Mouse (Mus musculus): ENCODE measurements around the gene Ccnt1. TPM values are rescaled to one million over a fixed set of nuclear protein-coding genes. Genes with fewer than 3 reads are reported as not detected.
"Not testable (repeated sequence)": the region's sequence is repeated elsewhere in the genome, so short reads cannot be mapped to it uniquely, and the experiment has no call there.

The Ccnt1 gene
- polyA plus RNA-seq, 1 experiment from 2014 or later, result 56.3 TPM

DNA sequence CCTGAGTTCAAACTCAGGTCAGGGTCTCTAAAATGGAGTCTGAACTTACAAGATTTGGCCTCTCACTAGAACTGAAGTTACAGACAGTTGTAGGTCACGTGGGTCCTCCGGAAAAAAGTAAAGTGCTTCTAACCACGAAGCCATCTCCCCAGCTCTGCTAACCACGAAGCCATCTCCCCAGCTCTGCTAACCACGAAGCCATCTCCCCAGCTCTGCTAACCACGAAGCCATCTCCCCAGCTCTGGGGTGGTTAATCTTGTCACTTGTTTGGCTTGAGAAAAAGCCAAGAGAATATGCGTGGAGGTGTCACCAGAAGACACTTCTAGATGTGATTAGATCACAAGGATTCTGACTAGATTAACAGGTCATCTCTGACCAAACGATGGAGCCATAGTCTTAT is 56.6 kb downstream of the Ccnt1 start:
- Histone ChIP-seq H3K9ac (no peak overlapping the region), H3K4me1 (peaks cover 14% of the 10 kb centered on the region), H3K9me3 (no peaks in the 10 kb centered on the region), H3K4me3 (no peak overlapping the region), H3K4me2 (no peak overlapping the region), H3K27me3 (no peaks in the 10 kb centered on the region), H3K27ac (no peak overlapping the region), H3K36me3 (peaks cover 9% of the 10 kb centered on the region)
- WGBS, result 78% methylated on average over 8 of the region's 8 CpGs
- ATAC-seq (ENCODE audit: borderline replicate concordance, extremely low read depth, low FRiP score, low TSS enrichment), result no peak

DNA sequence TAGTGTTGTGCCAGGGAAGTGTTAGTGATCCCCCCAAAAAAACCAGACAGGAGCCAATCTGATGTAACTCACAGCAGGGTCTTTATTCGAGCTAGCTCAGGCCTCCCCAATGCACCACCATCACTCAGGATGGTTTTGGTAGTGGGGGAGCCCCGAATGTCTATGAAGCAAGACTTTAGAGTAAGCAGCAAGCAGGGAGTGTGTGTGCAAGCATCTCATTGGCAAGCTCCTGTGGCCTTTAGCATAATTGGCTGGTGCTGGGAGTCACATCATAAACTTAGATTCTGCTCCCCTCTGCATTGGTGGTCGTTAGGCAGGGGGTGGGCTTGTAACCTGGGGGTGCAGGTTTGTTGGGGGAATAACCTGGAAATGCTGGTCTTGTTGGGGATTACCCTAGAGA is 57.0 kb downstream of the Ccnt1 start:
- not testable (repeated sequence) for H3K27ac ChIP-seq; H3K4me3 ChIP-seq; H3K9me3 ChIP-seq; ATAC-seq (ENCODE audit: borderline replicate concordance, extremely low read depth, low FRiP score, low TSS enrichment); H3K36me3 ChIP-seq; H3K27me3 ChIP-seq; H3K9ac ChIP-seq; H3K4me2 ChIP-seq
- WGBS, result 54% methylated on average over 3 of the region's 3 CpGs
- H3K4me1 ChIP-seq, result peaks cover 14% of the 10 kb centered on the region

DNA sequence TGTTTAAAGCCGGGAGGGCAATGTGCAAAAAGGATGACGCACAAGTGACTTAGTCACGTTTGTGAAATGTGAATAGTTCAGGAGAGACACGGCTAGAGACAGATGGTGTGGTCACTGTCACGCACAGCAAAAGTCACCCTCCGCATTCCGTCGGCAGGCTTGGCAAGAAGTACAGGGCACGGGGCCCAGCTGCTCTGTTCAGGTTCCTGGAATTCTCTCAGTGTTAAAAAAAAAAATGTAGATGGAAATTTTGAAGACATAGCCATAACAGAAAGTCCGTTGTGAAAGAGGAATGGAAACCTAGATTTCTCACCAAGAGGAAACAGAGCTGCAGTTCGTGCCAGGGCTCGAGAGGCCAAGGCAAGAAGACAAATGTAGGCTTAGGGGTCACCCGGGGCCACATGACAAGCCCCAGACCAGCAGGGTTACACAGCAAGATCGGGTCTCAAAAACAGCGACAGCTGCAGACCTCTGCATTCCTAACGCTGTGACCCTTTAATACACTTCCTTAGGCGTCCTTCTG is 57.9 kb downstream of the Ccnt1 start:
- Histone ChIP-seq H3K4me1 (peaks cover 14% of the 10 kb centered on the region), H3K9me3 (no peaks in the 10 kb centered on the region), H3K36me3 (peaks cover 2% of the 10 kb centered on the region; the same call in 1 of the 2 replicates), H3K4me2 (0 out of 2 replicates have a peak overlapping the region, but pooled peaks have one; percentile 4), H3K27ac (no peak overlapping the region), H3K4me3 (no peak overlapping the region), H3K9ac (no peak overlapping the region), H3K27me3 (no peaks in the 10 kb centered on the region)
- ATAC-seq (ENCODE audit: borderline replicate concordance, extremely low read depth, low FRiP score, low TSS enrichment), result 0 out of 2 replicates have a peak, but pooled peaks have one; percentile 41
- WGBS, result 23% methylated on average over 17 of the region's 17 CpGs

DNA sequence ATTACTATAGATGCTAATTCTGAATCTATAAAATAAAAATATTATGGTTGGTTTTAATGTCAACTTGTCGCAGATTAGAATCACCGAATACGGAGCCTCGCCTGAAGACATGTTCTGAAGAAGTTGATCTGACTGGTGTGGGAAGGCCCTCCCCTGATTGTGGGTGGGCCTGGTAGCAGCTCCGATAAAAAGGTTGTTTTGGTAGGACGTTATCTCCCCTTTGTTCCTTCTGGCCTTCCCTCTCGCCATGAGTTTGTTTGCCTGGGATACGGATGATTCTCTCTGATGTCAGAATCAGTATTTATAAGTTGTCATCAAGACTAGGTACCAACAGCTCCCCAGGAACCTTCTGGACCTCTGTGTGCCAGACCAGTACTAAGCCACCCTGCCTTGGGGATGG is 58.5 kb downstream of the Ccnt1 start:
- Histone ChIP-seq H3K9me3 (no peaks in the 10 kb centered on the region), H3K27me3 (no peaks in the 10 kb centered on the region), H3K4me3 (no peak overlapping the region), H3K36me3 (no peaks in the 10 kb centered on the region), H3K4me2 (no peak overlapping the region), H3K27ac (no peak overlapping the region), H3K4me1 (peaks cover 14% of the 10 kb centered on the region), H3K9ac (no peak overlapping the region)
- WGBS, result 46% methylated on average over 8 of the region's 8 CpGs
- no peak for ATAC-seq (ENCODE audit: borderline replicate concordance, extremely low read depth, low FRiP score, low TSS enrichment)

DNA sequence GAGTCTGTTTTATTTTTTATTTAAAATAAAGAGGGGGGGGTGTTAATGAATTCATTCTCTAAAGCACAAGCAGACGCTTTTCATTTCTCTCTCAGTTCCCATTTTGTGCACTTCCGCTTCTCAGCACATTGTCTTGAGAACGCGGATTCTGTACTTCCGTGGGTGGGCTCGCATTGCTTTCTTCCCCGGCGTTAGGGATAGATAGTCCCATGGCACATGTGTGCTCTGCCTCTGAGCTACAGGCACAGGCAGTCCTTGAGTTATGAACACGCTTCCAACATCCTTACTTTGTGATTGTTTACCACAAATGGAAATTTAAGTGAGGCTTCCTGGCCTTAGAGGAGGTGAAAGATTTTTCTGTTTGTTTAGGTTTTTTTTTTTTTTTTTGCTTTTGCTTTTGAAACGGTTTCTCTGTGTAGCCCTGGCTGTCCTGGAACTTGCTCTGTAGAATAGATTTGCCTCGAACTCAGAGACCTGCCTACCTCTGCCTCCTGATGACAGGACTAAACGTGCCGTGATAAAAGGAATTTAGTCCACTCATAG is 59.3 kb downstream of the Ccnt1 start:
- Histone ChIP-seq H3K9me3 (no peaks in the 10 kb centered on the region), H3K4me3 (no peak overlapping the region), H3K4me1 (peaks cover 14% of the 10 kb centered on the region), H3K36me3 (no peaks in the 10 kb centered on the region), H3K9ac (no peak overlapping the region), H3K27me3 (no peaks in the 10 kb centered on the region), H3K27ac (no peak overlapping the region), H3K4me2 (peak overlapping the region; percentile 0; the same call in 1 of the 2 replicates)
- no peak for ATAC-seq (ENCODE audit: borderline replicate concordance, extremely low read depth, low FRiP score, low TSS enrichment)
- 54% methylated on average over 13 of the region's 13 CpGs for WGBS

DNA sequence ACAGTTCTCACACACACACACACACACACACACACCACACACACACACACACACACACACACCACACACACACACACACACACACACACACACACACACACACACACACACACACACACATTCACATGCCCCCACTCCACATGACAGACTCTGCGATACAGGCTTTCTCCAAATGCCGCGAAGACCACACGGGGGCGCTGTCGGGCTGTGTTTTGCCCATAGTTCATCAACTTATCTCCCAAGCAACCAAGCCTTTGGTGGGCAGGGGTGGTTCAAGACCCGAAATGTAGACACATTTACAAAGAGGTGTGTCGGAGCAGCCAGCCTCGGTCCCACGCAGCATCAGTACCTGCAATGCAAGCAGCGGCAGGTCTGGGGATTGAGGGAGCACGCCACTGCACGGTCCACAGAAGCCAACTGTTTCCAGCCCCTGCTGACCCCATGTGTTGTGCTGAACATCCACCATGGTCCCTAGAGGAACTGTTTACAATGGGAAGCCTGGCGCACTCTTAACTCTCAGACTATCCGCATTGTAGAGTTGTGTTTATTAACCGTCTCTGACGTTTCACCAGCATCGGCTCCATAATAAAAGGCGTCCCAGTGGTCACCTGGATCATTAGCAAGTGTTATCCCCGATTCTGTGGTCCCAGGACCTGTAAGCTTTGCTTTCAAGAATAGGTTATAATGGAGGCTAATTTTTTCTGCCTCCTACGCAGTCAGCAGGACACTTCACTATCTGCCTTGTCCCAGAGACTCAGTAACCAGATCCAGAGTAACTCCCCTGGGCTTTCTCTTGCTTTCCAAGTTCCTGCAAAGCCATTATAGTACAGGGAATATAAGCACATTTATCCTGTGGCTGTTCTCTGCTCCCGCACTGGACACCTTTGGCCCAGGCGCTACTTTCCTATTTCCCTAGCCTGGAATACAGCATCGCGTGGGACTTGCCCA is 60.0 kb downstream of the Ccnt1 start:
- peaks cover 14% of the 10 kb centered on the region for H3K4me1 ChIP-seq
- H3K27me3 ChIP-seq, result no peaks in the 10 kb centered on the region
- peak overlapping the region; percentile 21; the same call in 1 of the 2 replicates for H3K4me3 ChIP-seq
- H3K36me3 ChIP-seq, result no peaks in the 10 kb centered on the region
- 0 out of 2 replicates have a peak overlapping the region, but pooled peaks have one; percentile 19 for H3K9ac ChIP-seq
- ATAC-seq (ENCODE audit: borderline replicate concordance, extremely low read depth, low FRiP score, low TSS enrichment), result peak; percentile 25; the same call in 1 of the 2 replicates
- H3K9me3 ChIP-seq, result no peaks in the 10 kb centered on the region
- peak overlapping the region; percentile 58 for H3K4me2 ChIP-seq
- 24% methylated on average over 25 of the region's 25 CpGs for WGBS
- no peak overlapping the region for H3K27ac ChIP-seq

DNA sequence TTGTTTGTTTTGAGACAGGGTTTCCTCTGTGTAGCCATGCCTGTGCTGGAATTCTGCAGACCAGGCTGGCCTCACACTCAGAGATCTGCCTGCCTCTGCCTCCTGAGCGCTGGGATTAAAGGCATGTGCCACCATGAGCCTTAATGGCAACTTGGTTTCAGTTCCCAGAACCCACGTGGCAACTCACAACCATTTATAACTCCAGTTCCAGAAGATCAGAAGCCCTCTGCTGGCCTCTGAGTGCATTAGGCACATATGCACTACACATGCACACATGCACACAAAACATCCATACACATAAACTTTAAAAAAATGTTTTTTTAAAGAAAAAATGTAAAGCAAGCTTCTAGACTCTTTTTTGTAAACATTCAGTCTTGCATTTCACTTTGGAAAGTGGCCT is 61.3 kb downstream of the Ccnt1 start:
- Histone ChIP-seq H3K4me2 (no peak overlapping the region), H3K27ac (no peak overlapping the region), H3K36me3 (no peaks in the 10 kb centered on the region), H3K27me3 (no peaks in the 10 kb centered on the region), H3K9me3 (no peaks in the 10 kb centered on the region), H3K9ac (no peak overlapping the region), H3K4me1 (peaks cover 14% of the 10 kb centered on the region), H3K4me3 (no peak overlapping the region)
- no peak for ATAC-seq (ENCODE audit: borderline replicate concordance, extremely low read depth, low FRiP score, low TSS enrichment)
- WGBS, result 51% methylated on average over 2 of the region's 2 CpGs

DNA sequence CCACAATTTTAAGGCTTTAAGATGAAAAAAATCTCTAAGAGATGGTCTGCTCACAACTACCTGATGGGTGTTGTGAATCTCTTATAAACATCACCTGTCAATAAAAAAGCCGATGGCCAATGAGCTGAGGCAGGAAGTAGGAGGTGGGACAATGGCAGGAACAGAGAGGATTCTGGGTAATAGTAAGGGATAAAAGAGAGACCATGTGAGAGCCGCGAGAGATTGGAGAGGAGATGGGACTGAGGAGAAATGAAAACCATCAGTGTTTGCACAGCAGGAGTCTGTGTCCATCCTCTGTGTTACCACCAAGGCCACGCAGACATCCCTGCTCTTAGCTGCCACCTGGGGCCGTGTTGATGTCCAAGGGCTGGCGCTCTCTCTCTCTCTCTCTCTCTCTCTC is 63.4 kb downstream of the Ccnt1 start:
- no peak overlapping the region for H3K4me2 ChIP-seq
- no peaks in the 10 kb centered on the region for H3K36me3 ChIP-seq
- no peaks in the 10 kb centered on the region for H3K9me3 ChIP-seq
- 85% methylated on average over 5 of the region's 6 CpGs for WGBS
- H3K27ac ChIP-seq, result no peak overlapping the region
- no peak overlapping the region for H3K4me3 ChIP-seq
- peaks cover 4% of the 10 kb centered on the region for H3K4me1 ChIP-seq
- ATAC-seq (ENCODE audit: borderline replicate concordance, extremely low read depth, low FRiP score, low TSS enrichment), result no peak
- no peak overlapping the region for H3K9ac ChIP-seq
- no peaks in the 10 kb centered on the region for H3K27me3 ChIP-seq

DNA sequence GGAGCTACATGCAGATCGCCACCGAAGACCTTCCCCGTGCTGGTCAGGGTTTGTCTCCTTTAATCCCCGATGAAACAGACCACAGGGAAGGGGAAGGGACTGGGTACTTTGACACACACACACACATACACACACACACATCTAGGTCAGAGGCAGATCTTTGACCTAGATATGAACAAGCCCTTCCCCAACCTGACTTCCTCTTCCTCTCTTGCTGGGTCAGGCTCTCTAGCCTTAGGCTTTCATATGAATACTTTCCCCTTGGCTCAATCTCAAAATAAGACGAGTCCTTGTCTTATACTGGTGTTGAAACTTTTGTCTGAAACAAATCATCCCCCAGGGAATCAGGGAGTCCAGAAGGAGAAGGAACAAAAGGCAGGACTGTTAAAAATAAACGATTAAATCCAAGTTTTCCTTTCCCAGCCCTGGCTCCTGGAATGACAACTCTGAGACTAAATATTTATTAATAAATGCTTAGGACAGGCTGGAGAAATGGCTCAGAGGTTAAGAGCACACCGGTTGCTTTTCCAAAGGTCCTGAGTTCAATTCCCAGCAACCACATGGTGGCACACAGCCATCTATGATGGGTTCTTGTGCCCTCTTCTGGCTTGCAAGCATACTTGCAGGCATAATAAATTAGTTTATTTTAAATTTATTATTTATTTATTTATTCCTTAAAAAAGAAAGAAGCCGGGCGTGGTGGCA is 64.3 kb downstream of the Ccnt1 start:
- no peak overlapping the region for H3K27ac ChIP-seq
- H3K27me3 ChIP-seq, result no peaks in the 10 kb centered on the region
- 71% methylated on average over 9 of the region's 9 CpGs for WGBS
- H3K36me3 ChIP-seq, result no peaks in the 10 kb centered on the region
- peaks cover 4% of the 10 kb centered on the region for H3K4me1 ChIP-seq
- no peak overlapping the region for H3K9ac ChIP-seq
- no peaks in the 10 kb centered on the region for H3K9me3 ChIP-seq
- H3K4me3 ChIP-seq, result no peak overlapping the region
- ATAC-seq (ENCODE audit: borderline replicate concordance, extremely low read depth, low FRiP score, low TSS enrichment), result no peak
- H3K4me2 ChIP-seq, result no peak overlapping the region

DNA sequence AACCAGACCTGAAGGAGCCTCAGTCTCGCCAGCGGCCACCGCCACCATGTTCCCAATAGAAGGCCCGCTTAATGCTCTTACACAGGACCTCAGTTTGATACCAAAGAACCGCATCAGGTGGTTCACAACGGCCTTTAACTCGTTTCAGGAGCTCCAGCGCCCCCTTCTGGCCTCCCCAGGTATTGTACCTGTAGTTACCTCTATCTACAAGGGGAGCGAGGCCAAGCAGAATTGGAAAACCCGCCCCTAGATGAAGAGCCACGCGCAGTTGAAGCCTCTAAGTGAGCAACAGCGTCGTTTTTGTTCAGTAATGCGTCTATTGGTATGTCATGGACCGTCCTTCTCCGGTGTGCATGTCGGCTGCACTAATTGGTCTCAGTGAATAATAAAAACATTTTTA is 66.2 kb downstream of the Ccnt1 start:
- 13% methylated on average over 18 of the region's 18 CpGs for WGBS
- no peak for ATAC-seq (ENCODE audit: borderline replicate concordance, extremely low read depth, low FRiP score, low TSS enrichment)
- no peaks in the 10 kb centered on the region for H3K9me3 ChIP-seq
- no peak overlapping the region for H3K4me2 ChIP-seq
- H3K36me3 ChIP-seq, result no peaks in the 10 kb centered on the region
- H3K27me3 ChIP-seq, result no peaks in the 10 kb centered on the region
- no peak overlapping the region for H3K27ac ChIP-seq
- H3K4me1 ChIP-seq, result no peaks in the 10 kb centered on the region
- H3K9ac ChIP-seq, result no peak overlapping the region
- H3K4me3 ChIP-seq, result no peak overlapping the region

DNA sequence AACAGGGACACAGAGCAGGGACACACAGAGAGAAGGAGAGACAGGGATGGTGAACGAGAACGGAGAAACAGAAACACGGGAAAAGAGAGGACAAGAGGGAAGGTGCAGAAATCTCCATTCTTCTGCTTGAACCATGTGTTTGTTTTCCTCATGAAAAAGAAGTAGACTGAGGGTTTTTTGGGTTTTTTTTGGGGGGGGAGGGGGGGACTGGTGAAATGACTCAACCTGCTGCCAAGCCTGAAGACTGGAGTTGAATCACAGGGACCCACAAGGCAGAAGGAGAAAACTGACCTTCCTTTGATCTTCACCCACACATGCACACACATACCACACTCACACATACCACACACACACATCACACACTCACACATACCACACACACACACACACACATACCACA is 67.4 kb downstream of the Ccnt1 start:
- 73% methylated on average over 3 of the region's 3 CpGs for WGBS
- H3K9ac ChIP-seq, result no peak overlapping the region
- H3K36me3 ChIP-seq, result no peaks in the 10 kb centered on the region

More for the DNA sequence above, 67.4 kb downstream of the Ccnt1 start:
- Histone ChIP-seq H3K4me1 (no peaks in the 10 kb centered on the region), H3K9me3 (no peaks in the 10 kb centered on the region), H3K27ac (no peak overlapping the region), H3K4me3 (no peak overlapping the region), H3K27me3 (no peaks in the 10 kb centered on the region), H3K4me2 (no peak overlapping the region)
- no peak for ATAC-seq (ENCODE audit: borderline replicate concordance, extremely low read depth, low FRiP score, low TSS enrichment)
